Mouse (Mus musculus) liver, adult 10 weeks (tissue): ENCODE data around the gene Stxbp4. TPM values are rescaled to one million over a fixed set of nuclear protein-coding genes. Genes with fewer than 3 reads are reported as not detected.

Experiments used
- polyA plus RNA-seq: library from polyadenylated mRNA; stranded (reverse); fragments of 350-450 nt; fragmentation: Illumina TruSeq; extraction: RNeasy Lipid Tissue Mini Kit (QIAGEN cat#74804); gene quantifications from one replicate; pipeline ENCODE4 v1.2.3, GENCODE M21; 2014; ENCODE audit warnings: low read depth, low replicate concordance

The Stxbp4 gene
- polyA plus RNA-seq: 2.0 TPM

GRCm38 (mm10) chr11:90637440-90638311, at the start of gene Stxbp4, which contains the start of gene Cox11:
TSS of gene Stxbp4 (minus strand) at chr11:90638084.
TSS of gene Cox11 (plus strand) at chr11:90638173.

Other genes with a start within 250 kb of the Stxbp4 start
- 33.1 TPM for gene Hlf, start 247.2 kb downstream of the Stxbp4 start, polyA plus RNA-seq
- 28.4 TPM for gene Cox11, start 89 bp upstream of the Stxbp4 start, polyA plus RNA-seq
- 31.0 TPM for gene Tom1l1, start 50.3 kb upstream of the Stxbp4 start, polyA plus RNA-seq